Mouse (Mus musculus) spleen, adult 2 months (tissue): ENCODE results near the gene Elp5. TPM values are rescaled to one million over a fixed set of nuclear protein-coding genes. Genes with fewer than 3 reads are reported as not detected.

Experiments
- DNase-seq, 2 experiments: peaks; one replicate each; pipeline versions ENCODE4 v3.0.0 to v3.0.0-alpha.2; 2012 to 2021; ENCODE audit warnings: low spot score in 2 of 2, low read depth in 1 of 2
- H3K27ac ChIP-seq: fragments of 200-500 bp; 2 replicates; pipeline ENCODE4 v1.5.1; 2012; ENCODE audit warnings: low read length, inconsistent platforms; ENCODE audit not compliant: insufficient read depth
- H3K27me3 ChIP-seq: fragments of 200-500 bp; 2 replicates; pipeline ENCODE4 v1.6.1; 2012; ENCODE audit warnings: mild to moderate bottlenecking, moderate library complexity, low read length, inconsistent platforms; ENCODE audit not compliant: control insufficient read depth, insufficient read depth
- H3K36me3 ChIP-seq: fragments of 200-500 bp; 2 replicates; pipeline ENCODE4 v1.6.1; 2012; ENCODE audit warnings: mild to moderate bottlenecking, low read length, inconsistent platforms; ENCODE audit not compliant: control insufficient read depth, insufficient read depth
- H3K4me1 ChIP-seq: fragments of 200-500 bp; 2 replicates; pipeline ENCODE4 v1.6.1; 2011; ENCODE audit warnings: inconsistent platforms; ENCODE audit not compliant: control insufficient read depth, insufficient read depth, insufficient read length
- H3K4me3 ChIP-seq: fragments of 200-500 bp; 2 replicates; pipeline ENCODE4 v1.5.1; 2011; ENCODE audit warnings: mild to moderate bottlenecking, inconsistent platforms; ENCODE audit not compliant: insufficient read depth, insufficient read length; ENCODE audit errors: extremely low read depth
- CTCF ChIP-seq: fragments of 200-500 bp; IDR thresholded peaks from 2 replicates; pipeline ENCODE4 v1.5.1; 2011; ENCODE audit warnings: mild to moderate bottlenecking, inconsistent platforms; ENCODE audit not compliant: insufficient read depth, insufficient read length, insufficient replicate concordance; ENCODE audit errors: extremely low read depth
- POLR2A ChIP-seq: fragments of 200-500 bp; IDR thresholded peaks from 2 replicates; pipeline ENCODE4 v1.6.1; 2011; ENCODE audit warnings: low read depth, low read length, inconsistent platforms
- WGBS: fragments of 180-500 bp; shearing (Covaris S2); methylation state at CpG from one replicate; pipeline ENCODE4 v1.1.7; 2018; 5-methylcytosine and 5-hydroxymethylcytosine counted together
- polyA plus RNA-seq: library from polyadenylated mRNA; depleted of rRNA; stranded (reverse); fragments of >200 nt; gene quantifications from 2 replicates; pipeline ENCODE4 v1.2.3, GENCODE M21; 2012

The Elp5 gene
- polyA plus RNA-seq, 1 experiment, result 32.5 TPM

GRCm38 (mm10) chr11:70027397-70027796, 45.1 kb upstream of the Elp5 start:
- WGBS, result 80% methylated on average over 9 of the region's 9 CpGs
- H3K4me1 ChIP-seq, result peaks cover 17% of the 10 kb centered on the region; the same call in 1 of the 2 replicates
- H3K4me3 ChIP-seq, result no peak overlapping the region
- TF ChIP-seq POLR2A, result no peak
- no peak for TF ChIP-seq CTCF
- H3K27ac ChIP-seq, result no peak overlapping the region
- no peaks in the 10 kb centered on the region for H3K36me3 ChIP-seq
- no peaks in the 10 kb centered on the region for H3K27me3 ChIP-seq
- DNase-seq, result no peak

- WGBS, result 76% methylated on average over 19 of the region's 19 CpGs
- Histone ChIP-seq H3K27me3 (no peaks in the 10 kb centered on the region), H3K4me1 (peaks cover 17% of the 10 kb centered on the region; the same call in 1 of the 2 replicates), H3K27ac (no peak overlapping the region), H3K4me3 (no peak overlapping the region), H3K36me3 (no peaks in the 10 kb centered on the region)
- TF ChIP-seq CTCF (no peak), POLR2A (no peak)
- no peak for DNase-seq
Observed at GRCm38 (mm10) chr11:70026689-70027088, 44.4 kb upstream of the Elp5 start.

DNA sequence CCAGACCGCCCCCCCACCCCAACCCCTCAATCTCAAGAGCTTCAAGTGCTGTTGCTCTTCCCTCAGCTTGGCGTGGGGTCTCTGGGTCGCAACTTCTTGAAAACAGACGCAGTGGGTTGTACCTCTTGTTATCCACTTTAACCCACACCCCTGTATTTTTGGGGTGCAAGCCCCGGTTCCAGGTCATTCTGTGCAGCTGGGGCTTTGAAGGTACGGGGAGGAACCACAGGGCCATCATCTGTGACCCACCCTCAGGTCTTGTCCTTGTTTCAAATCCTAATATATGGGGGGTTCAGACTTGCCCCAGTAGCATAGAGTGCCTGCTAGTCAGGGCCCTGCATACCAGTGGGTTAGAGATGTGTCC, 41.8 kb upstream of the Elp5 start:
- no peak overlapping the region for H3K27ac ChIP-seq
- H3K36me3 ChIP-seq, result no peaks in the 10 kb centered on the region
- DNase-seq, result no peak
- no peaks in the 10 kb centered on the region for H3K27me3 ChIP-seq
- H3K4me3 ChIP-seq, result no peak overlapping the region; the same call in 1 of the 2 replicates
- 70% methylated on average over 6 of the region's 6 CpGs for whole genome bisulfite sequencing
- no peak for TF ChIP-seq POLR2A
- no peak for TF ChIP-seq CTCF
- H3K4me1 ChIP-seq, result peaks cover 13% of the 10 kb centered on the region; the same call in 1 of the 2 replicates

GRCm38 (mm10) chr11:70023481-70024150, 41.3 kb upstream of the Elp5 start:
- 66% methylated on average over 24 of the region's 29 CpGs for WGBS
- Histone ChIP-seq H3K36me3 (no peaks in the 10 kb centered on the region), H3K4me1 (peaks cover 9% of the 10 kb centered on the region; the same call in 1 of the 2 replicates), H3K4me3 (no peak overlapping the region; the same call in 1 of the 2 replicates), H3K27ac (no peak overlapping the region), H3K27me3 (no peaks in the 10 kb centered on the region)
- no peak for DNase-seq
- TF ChIP-seq POLR2A (no peak), CTCF (no peak)

DNA sequence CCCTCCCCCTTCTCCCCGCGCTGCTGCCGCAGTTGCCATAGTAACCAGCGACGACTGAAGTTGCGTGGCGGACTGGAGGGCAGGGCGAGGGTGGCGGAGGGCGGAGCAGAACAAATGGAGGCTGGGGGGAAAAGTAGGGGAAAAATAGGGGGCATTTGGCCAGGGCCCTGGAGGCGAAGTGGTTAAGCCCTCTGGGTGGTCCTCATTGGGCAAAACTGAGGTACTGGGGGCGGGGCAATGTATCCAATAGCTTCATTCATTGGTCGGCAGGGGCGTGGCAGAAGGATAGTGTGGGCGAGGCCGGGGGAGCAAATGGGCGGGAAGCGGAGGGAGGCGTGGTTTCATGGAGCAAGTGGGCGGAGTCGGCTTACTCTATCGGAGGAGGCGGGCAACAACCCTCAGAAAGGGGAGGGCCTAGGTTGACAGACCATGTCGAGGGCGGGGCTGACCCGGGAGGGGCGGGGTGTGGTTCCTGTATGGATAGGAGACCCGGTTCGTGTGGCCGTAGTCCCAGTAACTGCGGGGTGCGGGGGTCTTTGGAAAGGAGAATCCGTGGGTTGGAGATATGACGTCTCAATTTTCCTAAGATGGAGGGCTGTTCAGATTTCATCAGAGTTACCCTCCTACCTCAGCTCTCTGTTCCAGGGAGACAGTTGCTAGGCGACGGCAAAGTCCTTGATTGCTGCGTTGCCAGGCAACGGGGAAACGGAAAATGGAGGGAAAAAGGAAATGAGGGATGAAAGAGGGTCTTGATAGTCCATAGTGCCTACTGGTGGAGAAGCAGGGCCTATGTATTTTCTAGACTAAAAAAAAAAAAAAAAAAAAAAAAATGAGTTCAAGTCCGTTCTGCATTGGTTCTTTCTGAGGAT, 39.2 kb upstream of the Elp5 start:
- Histone ChIP-seq H3K4me1 (peaks cover 11% of the 10 kb centered on the region; the same call in 1 of the 2 replicates), H3K27ac (no peak overlapping the region), H3K36me3 (no peaks in the 10 kb centered on the region), H3K27me3 (no peaks in the 10 kb centered on the region), H3K4me3 (peak overlapping the region; percentile 56)
- peak; percentile 77 to 88 for DNase-seq
- 5% methylated on average over 39 of the region's 40 CpGs for WGBS
- no peak for TF ChIP-seq CTCF
- no peak for TF ChIP-seq POLR2A

GRCm38 (mm10) chr11:70020731-70021263, 38.5 kb upstream of the Elp5 start:
- Histone ChIP-seq H3K4me3 (peak overlapping the region; percentile 56), H3K36me3 (no peaks in the 10 kb centered on the region), H3K4me1 (peaks cover 11% of the 10 kb centered on the region; the same call in 1 of the 2 replicates), H3K27ac (no peak overlapping the region), H3K27me3 (no peaks in the 10 kb centered on the region)
- TF ChIP-seq CTCF (peak; percentile 33; the same call in 1 of the 2 replicates), POLR2A (no peak)
- DNase-seq, result peak in 1 of 2 experiments; percentile 59
- WGBS, result 1% methylated on average over 8 of the region's 8 CpGs
